Mouse (Mus musculus): ENCODE measurements around the gene Nfatc4.

GRCm38 (mm10) chr14:55815310-55815751, 7.6 kb upstream of the Nfatc4 start:
- TF ChIP-seq ZC3H11A (IDR thresholded peaks at IDR 0.05; ENCODE audit: low read depth, low read length) (no peak), CTCF (conservative IDR thresholded peaks at IDR 0.05 in 1 of 2, IDR thresholded peaks at IDR 0.05 in 1 of 2; ENCODE audit: low read depth in 2 of 2, low read length in 2 of 2) (no peak)

Data from CH12.LX (cell line).